9 mouse cellular contexts compared by ENCODE assay signal in genomic region chr13:40886643-40887381, GRCm38 (mm10). TPM values are rescaled to one million over a fixed set of nuclear protein-coding genes. Genes with fewer than 3 reads are reported as not detected.
A peak's percentile ranks its signal among the peaks of the same experiment; 100 is the strongest.
DNase-seq lines count a peak whose midpoint lies in the region; ATAC-seq and TF ChIP-seq lines count a peak whose summit lies in the region.
"Had no signal": no experiment of that assay in that cellular context is flagged by ENCODE, and none has a peak within 500 bp of the region (broad histone marks: within the 10 kb centered on the region; RNA-seq: fewer than 3 reads in every experiment).

No protein-coding gene starts in this region.

- no peak for TF ChIP-seq CTCF in lung, adult 2 months (IDR thresholded peaks at IDR 0.05; ENCODE audit: insufficient read depth, low read length)
- no peak for TF ChIP-seq CTCF in thymus, adult 2 months (IDR thresholded peaks at IDR 0.05; ENCODE audit: borderline replicate concordance, control insufficient read depth, extremely low read depth, insufficient read depth, low read length, poor library complexity)

- no peaks in the 10 kb centered on the region for H3K9me3 ChIP-seq in embryonic facial prominence, embryonic 12.5 days
- H3K9me3 ChIP-seq in hindbrain, embryonic 13.5 days = no peaks in the 10 kb centered on the region
- H3K9me3 ChIP-seq: G1E had no signal

- H3K36me3 ChIP-seq in embryonic facial prominence, embryonic 12.5 days = no peaks in the 10 kb centered on the region
- no peaks in the 10 kb centered on the region for H3K36me3 ChIP-seq in hindbrain, embryonic 13.5 days
- no peaks in the 10 kb centered on the region for H3K36me3 ChIP-seq in thymus, adult 2 months (ENCODE audit: control insufficient read depth, insufficient read depth, low read length)
- H3K36me3 ChIP-seq: G1E had no signal

- peak overlapping the region; percentile 61 for H3K4me2 ChIP-seq in embryonic facial prominence, embryonic 12.5 days (replicated peaks)
- peak overlapping the region; percentile 58 for H3K4me2 ChIP-seq in hindbrain, embryonic 13.5 days

- H3K27ac ChIP-seq in embryonic facial prominence, embryonic 12.5 days = 0 out of 2 replicates have a peak overlapping the region, but pooled peaks have one; percentile 52
- H3K27ac ChIP-seq in hindbrain, embryonic 13.5 days = peak overlapping the region; percentile 50
- no peak overlapping the region for H3K27ac ChIP-seq in thymus, adult 2 months (ENCODE audit: control insufficient read depth, insufficient read depth, low read length)

- TF ChIP-seq POLR2A in lung, adult 2 months (IDR thresholded peaks at IDR 0.05; ENCODE audit: borderline replicate concordance, extremely low read depth, low read depth, low read length) = 0 out of 2 replicates have a peak, but pooled peaks have one; percentile 6
- TF ChIP-seq POLR2A in thymus, adult 2 months (IDR thresholded peaks at IDR 0.05; ENCODE audit: control insufficient read depth, extremely low read depth, insufficient read depth, low read length, poor library complexity) = no peak

- peaks cover under 1% of the 10 kb centered on the region; the same call in 1 of the 2 replicates for H3K27me3 ChIP-seq in embryonic facial prominence, embryonic 12.5 days
- H3K27me3 ChIP-seq in hindbrain, embryonic 13.5 days = peaks cover 7% of the 10 kb centered on the region; the same call in 1 of the 2 replicates
- peaks cover 8% of the 10 kb centered on the region; the same call in 1 of the 2 replicates for H3K27me3 ChIP-seq in thymus, adult 2 months (ENCODE audit: control insufficient read depth, insufficient read depth, low read length)

- intact Hi-C loops in heart, postnatal 14 days (cut with DNase I) = loop anchor here (2.0 kb wide), 1 partner anchor 30 kb away; no protein-coding TSS in a partner anchor

- DNase-seq in heart, adult 11 months = peak; percentile 96
- no peak for DNase-seq in heart, postnatal 14 days
- DNase-seq in lung, adult 2 months = peak; percentile 43
- DNase-seq in retina, postnatal 1 day = peak; percentile 51
- no peak for DNase-seq in thymus, adult 2 months
- no peak for DNase-seq in ovary, postnatal 14 days (ENCODE audit: low spot score)

- peaks cover 7% of the 10 kb centered on the region; the same call in 1 of the 2 replicates for H3K4me1 ChIP-seq in embryonic facial prominence, embryonic 12.5 days
- peaks cover 27% of the 10 kb centered on the region for H3K4me1 ChIP-seq in hindbrain, embryonic 13.5 days (replicated peaks)
- H3K4me1 ChIP-seq in lung, adult 2 months (ENCODE audit: control insufficient read depth, insufficient read depth, low read length) = peaks cover 3% of the 10 kb centered on the region; the same call in 1 of the 2 replicates
- H3K4me1 ChIP-seq in thymus, adult 2 months (replicated peaks; ENCODE audit: control insufficient read depth, insufficient read depth, low read length) = no peaks in the 10 kb centered on the region

- peak; percentile 49; the same call in 1 of the 2 replicates for ATAC-seq in embryonic facial prominence, embryonic 12.5 days (ENCODE audit: insufficient number of reproducible peaks, insufficient read depth, low FRiP score, low TSS enrichment)
- ATAC-seq in hindbrain, embryonic 13.5 days (ENCODE audit: low FRiP score) = 0 out of 2 replicates have a peak, but pooled peaks have one; percentile 37

- peak overlapping the region; percentile 37 for H3K4me3 ChIP-seq in embryonic facial prominence, embryonic 12.5 days
- peak overlapping the region; percentile 37 for H3K4me3 ChIP-seq in hindbrain, embryonic 13.5 days
- peak overlapping the region; percentile 48 for H3K4me3 ChIP-seq in lung, adult 2 months (replicated peaks; ENCODE audit: extremely low read depth, low read depth, low read length)
- H3K4me3 ChIP-seq in thymus, adult 2 months (ENCODE audit: control insufficient read depth, insufficient read depth, low read length) = no peak overlapping the region

- peak overlapping the region; percentile 45 for H3K9ac ChIP-seq in embryonic facial prominence, embryonic 12.5 days
- peak overlapping the region; percentile 65 for H3K9ac ChIP-seq in hindbrain, embryonic 13.5 days

- under 1% methylated on average over 22 of the region's 22 CpGs for WGBS in embryonic facial prominence, embryonic 12.5 days
- WGBS in hindbrain, embryonic 13.5 days = under 1% methylated on average over 22 of the region's 22 CpGs
- WGBS in lung, adult 2 months = 3% methylated on average over 22 of the region's 22 CpGs
- WGBS in thymus, adult 2 months = 4% methylated on average over 22 of the region's 22 CpGs

RNA-seq across cellular contexts. Expression of gene Gcnt2, which starts 27.3 kb away (rescaled TPM):
- total RNA-seq in heart, postnatal 14 days (2021) = 10 to 100 TPM; 12.1 to 14.1 TPM
- 2.1 and 2.9 TPM in 2 replicates for polyA plus RNA-seq in embryonic facial prominence, embryonic 12.5 days (2016; fragmentation: Nextera tagmentation; extraction: Ambion mirVana)
- polyA plus RNA-seq in hindbrain, embryonic 13.5 days (2015; fragmentation: Nextera tagmentation; extraction: Ambion mirVana) = 4.5 and 6.4 TPM in 2 replicates
- 12.5 and 17.5 TPM in 2 replicates for polyA plus RNA-seq in lung, adult 2 months (2012; rRNA removed)
- polyA plus RNA-seq in thymus, adult 2 months (2012; rRNA removed) = 1.2 TPM in 2 replicates
- polyA plus RNA-seq: G1E had no signal

Comparison
In these comparisons a context has a peak if more than half of its experiments do, and no peak if none do; other contexts are left out.
1. DNase-seq: peak in heart, adult 11 months (single experiment), lung, adult 2 months (single experiment) and retina, postnatal 1 day (single experiment); none in heart, postnatal 14 days (0 of 2), thymus, adult 2 months (single experiment) and ovary, postnatal 14 days (single experiment).